Mouse (Mus musculus) gastrocnemius, postnatal 14 days (tissue): ENCODE results near the gene Mta2. TPM values are rescaled to one million over a fixed set of nuclear protein-coding genes. Genes with fewer than 3 reads are reported as not detected.
"Not testable (repeated sequence)": the region's sequence is repeated elsewhere in the genome, so short reads cannot be mapped to it uniquely, and the experiment has no call there.

Source experiments
- DNase-seq: peaks from one replicate; pipeline ENCODE4 v3.0.0; 2021; ENCODE audit warnings: mixed read lengths
- intact Hi-C: fragments of 180-260 bp; cut with DNase I; formaldehyde crosslinking; loops from one replicate; pipeline ENCODE4 v1.15.1; 2025; ENCODE audit warnings: low total_unique reads
- total RNA-seq, 2 experiments: library from RNA; stranded (reverse); gene quantifications; 2 replicates each; pipeline ENCODE4 v1.2.3; 2021

The Mta2 gene
- total RNA-seq, 2 experiments from 2014 or later = 27.4 to 27.9 TPM

DNA sequence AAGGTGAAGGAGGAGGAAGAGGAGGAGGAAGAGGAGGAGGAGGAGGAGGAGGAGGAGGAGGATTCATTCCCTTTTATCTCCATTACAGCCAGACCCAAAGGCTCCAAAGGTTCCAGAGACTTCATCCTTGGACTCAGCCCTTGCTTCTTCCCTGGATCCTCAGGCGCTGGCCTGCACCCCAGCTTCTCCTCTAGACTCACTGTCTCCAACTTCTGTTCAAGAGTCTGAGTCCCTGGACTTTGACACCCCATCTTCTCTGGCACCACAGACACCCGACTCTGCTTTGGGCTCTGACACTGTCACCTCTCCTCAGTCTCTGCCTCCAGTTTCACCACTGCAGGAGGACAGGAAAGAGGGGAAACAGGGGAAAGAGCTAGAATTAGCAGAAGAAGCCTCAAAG, 20.6 kb downstream of the Mta2 start:
- DNase-seq = no peak
- intact Hi-C loops = loop anchor here (5.0 kb wide), 1 partner anchor 115 kb away; no protein-coding TSS in a partner anchor

DNA sequence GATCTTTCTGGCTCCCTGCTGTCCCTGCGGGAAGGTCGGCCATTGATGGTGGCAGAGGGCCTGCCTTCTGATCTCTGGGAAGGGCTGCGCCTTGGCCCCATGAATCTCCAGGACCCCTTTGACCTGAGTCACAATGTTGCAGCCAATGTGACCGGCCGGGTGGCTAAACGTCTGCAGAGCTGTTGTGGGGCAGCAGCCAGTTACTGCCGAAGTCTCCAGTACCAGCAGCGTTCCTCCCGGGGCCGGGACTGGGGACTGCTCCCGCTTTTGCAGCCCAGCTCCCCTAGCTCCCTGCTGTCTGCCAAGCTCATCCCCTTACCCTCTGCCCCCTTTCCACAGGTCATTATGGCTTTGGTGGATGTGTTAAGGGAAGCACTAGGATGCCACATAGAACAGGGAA, 23.4 kb downstream of the Mta2 start:
- intact Hi-C loops = no loop called here
- DNase-seq = no peak

DNA sequence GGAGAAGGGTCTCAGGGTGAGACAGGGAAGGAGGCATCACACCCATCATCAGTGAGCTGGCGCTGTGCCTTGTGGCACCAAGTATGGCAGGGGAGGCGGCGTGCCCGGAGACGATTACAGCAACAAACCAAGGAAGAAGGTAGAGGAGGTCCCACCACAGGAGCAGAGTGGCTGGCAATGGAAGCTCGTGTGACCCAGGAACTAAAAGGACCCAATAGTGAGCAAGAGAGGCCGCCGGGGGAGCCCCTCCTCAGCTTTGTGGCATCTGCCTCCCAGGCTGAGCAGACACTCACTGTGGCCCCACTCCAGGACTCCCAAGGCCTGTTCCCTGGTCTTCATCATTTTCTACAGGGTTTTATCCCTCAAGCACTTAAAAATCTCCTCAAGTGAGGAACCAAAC, 24.1 kb downstream of the Mta2 start:
- intact Hi-C loops = no loop called here
- peak; percentile 47 for DNase-seq

DNA sequence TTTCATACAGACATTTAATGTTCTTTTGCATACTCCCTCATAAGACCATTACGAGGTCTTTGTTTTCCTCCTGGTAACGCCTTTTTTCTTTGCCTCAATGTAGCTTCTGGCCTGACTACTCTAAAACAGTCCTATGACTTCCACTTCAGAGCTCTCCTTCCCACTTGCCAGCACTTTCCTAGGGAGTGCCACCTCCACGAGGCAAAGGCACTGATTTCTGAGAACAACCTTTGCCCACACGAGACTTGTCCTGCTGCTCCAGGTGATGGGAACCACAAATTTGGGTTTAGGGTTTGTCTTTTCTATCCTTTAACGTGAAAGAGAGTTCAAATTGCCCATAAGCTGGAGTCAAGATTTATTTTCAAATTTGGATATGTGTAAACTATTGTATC, 24.5 kb downstream of the Mta2 start:
- intact Hi-C loops = no loop called here
- DNase-seq = no peak

DNA sequence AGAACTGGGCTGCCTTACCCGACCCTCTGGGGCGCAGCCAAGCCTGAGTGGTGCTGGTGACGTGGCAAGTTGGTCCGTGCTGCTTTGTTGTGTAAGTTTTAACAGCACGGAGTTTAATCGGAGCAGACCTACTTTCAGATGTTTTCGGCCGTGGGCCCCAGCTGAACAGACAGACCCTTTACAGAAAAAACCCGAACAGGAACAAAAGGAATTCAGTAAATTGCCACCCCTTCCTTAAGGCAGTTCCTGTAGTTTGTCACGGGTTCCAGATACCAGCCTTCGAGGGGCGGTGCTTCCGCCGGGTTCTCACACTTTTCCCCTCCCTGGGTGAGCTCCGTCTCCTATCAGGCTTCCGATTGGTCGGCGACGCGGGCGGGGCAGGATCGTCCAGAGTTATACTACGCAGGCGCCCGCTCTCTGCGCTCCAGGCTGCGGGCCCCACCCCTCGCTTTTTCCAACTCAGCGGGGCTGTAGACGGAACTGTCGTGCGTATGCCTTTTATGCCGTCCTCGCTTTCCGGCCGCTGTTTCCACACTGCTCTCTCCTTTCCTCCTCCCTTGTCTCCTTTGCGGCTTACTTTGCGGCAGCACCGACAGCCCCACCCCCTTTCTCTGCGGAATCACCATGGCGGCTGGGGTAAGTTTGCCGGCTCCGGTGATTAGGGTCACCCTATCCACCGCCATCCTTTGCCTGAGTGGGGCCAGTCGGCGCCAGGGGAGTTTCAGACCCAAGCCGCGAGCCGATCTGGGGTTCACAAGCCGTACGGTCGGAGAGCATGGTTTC, 25.1 kb downstream of the Mta2 start, which contains the start of gene Eef1g:
TSS of gene Eef1g (plus strand) at position 452 of the 783 bp plus-strand sequence.
- peak; percentile 99 for DNase-seq
- intact Hi-C loops = no loop called here

DNA sequence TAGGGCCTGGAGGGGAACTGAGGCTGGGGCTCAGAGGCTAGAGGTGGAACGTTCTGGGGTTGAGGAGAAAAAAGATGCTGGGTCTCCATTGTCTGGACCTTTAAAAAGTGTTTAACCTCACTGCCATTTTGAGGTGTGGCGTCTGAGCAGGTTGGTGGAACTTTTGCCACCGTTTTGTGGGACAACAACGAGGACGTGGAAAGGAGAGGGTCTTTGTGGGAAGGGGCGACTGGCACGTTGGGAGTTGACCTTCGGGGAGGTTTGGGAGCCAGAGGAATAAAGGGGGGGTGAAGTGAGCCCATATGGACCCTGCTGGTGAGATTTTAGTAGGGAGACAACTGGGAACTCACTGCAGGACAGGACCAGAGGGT, 25.7 kb downstream of the Mta2 start:
- intact Hi-C loops = no loop called here
- DNase-seq = no peak

DNA sequence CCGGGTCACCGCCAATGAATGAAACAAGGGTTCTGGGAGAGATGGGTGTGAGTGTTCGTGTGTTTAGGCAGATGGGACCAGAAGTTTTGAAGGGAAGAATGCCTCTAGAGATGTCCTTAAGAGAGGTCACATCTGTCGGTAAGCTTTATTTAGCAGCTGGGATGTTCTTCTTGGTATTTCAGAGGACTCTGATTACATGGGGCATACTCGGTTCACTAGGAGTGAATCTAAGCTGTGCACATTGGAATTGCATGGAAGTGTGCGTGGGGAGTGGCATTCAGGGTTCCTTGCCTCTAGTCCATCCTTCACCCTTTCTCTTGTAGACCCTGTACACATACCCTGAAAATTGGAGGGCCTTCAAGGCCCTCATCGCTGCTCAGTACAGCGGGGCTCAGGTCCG, 26.2 kb downstream of the Mta2 start:
- DNase-seq = no peak
- intact Hi-C loops = no loop called here

DNA sequence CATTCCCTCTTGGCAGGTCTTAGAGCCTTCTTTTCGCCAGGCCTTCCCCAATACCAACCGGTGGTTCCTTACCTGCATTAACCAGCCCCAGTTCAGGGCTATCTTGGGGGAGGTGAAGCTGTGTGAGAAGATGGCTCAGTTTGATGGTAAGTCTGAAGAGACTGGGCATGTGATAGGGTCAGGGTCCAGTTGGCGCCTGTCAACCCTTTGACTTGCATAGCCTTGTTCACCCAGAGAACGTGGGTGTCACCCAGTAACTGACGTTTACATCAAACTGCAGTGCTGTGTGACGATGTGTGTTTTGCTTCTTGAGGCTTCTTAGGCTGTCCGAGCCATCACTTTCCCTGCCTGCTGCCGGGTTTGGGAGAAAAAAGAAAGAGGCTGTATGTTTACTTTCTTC, 30.8 kb downstream of the Mta2 start:
- intact Hi-C loops, DNase-seq: not testable (repeated sequence)

DNA sequence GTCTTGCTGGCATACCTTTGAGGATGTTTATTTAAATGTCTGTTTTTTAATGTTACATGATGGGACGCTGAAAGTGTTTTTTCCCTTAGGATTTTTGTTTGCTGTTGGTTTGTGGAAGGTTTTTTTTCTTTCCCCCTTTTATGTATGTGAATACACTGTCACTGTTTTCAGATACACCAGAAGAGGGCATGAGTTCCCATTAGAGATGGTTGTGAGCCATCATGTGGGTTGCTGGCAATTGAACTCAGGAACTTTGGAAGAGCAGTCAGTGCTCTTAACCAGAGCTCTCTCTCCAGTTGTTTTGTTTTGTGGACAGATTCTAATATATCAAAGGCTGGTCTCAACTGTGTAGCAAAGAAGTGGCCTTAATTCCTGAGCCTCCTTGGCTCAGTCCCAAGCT, 33.0 kb downstream of the Mta2 start:
- intact Hi-C loops = loop anchor here (5.0 kb wide), 1 partner anchor 108 kb away; no protein-coding TSS in a partner anchor
- DNase-seq = no peak

DNA sequence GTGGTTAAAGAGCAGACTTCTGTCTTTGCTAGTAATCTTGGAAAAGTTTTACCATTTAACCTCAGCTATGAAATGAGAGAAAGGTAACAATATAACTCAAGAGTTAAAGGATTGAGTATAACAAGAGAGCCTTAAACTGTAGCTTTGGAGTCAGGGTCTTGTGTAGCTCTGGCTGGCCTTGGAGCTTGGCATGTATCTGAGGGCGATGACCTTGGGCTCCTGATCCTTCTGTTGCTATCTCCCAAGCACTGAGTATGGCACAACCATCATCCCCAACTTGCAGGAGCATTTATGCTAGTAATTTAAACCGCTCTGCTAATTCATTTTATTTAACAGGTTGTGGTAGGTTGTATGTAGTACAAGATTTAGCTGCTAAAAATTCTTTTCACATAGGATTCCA, 33.8 kb downstream of the Mta2 start:
- intact Hi-C loops = loop anchor here (5.0 kb wide), 1 partner anchor 107 kb away; no protein-coding TSS in a partner anchor
- DNase-seq = no peak

DNA sequence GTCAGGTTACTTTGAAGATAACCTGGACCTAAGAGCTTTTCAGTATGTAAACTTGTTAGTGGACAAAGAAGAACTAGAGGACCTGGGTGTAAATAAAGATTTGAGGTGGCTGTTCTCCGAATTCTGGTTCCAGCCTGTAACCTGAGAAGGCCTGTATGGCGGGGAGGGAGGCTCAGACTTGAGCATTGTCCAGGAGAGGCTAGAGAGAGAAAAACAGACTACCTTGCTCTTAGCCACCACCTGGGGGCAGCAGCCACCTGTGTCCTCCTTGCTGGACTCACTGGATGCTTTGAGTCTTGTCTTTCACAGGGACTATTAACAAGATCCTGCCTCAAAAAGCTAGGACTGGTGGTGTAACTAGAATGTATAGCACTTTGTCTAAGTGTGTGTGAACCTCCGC, 34.9 kb downstream of the Mta2 start:
- intact Hi-C loops = loop anchor here (5.0 kb wide), 1 partner anchor 106 kb away; no protein-coding TSS in a partner anchor
- DNase-seq = peak; percentile 63

DNA sequence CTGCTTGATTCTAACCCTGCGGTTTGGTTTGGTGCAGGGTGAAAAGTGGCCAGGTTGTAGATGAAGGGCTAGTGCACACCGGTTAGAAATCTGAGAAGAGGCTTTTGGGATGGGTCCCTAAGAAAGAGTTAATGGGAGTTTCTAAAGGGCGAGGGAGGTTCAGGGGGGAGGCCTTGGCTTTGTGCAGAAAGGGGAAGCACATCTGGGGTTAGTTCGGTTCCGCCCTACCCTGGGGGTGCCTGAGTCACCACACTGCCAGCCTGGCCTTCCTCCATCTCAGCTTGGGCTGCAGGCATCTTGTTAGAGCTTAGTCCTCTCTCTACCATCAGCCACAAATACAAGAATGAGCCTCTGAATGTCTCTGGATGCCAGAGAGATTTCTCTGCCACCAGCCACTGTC, 39.1 kb downstream of the Mta2 start:
- peak; percentile 57 for DNase-seq
- intact Hi-C loops = no loop called here

DNA sequence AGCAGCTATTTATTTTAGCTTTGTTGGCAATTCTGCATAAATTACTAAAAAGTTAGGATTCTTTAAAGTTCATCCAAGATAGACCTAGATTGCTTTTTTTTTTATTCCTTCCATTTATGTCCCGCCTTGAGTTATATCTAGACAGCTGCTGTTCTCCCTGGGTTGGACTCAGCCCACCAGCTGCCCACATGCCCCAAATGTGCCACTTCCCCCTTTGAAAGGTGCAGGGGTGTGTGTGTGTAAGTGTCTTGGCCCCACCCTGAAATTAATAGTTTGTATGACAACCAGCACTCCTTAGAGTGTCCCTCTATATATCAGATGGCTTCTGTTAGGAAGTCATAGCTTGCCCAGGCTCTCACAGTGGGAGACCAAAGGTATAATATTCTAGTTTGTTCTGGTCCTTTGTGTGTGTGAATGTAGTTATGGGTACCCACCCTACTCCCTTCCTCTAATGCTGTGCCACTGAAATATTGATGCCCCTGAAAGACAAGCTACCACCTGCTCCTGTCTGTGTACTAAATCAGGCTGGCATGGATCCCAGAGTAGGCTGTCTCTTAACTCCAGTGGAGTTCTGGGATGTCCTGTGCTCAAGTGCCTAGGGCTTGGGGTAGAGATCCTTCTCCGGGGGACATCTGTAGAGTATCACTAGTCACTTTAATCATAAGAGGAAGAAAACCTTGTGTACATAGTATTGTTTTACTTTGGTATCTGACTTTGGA, 39.9 kb downstream of the Mta2 start:
- DNase-seq = peak; percentile 68
- intact Hi-C loops = no loop called here

DNA sequence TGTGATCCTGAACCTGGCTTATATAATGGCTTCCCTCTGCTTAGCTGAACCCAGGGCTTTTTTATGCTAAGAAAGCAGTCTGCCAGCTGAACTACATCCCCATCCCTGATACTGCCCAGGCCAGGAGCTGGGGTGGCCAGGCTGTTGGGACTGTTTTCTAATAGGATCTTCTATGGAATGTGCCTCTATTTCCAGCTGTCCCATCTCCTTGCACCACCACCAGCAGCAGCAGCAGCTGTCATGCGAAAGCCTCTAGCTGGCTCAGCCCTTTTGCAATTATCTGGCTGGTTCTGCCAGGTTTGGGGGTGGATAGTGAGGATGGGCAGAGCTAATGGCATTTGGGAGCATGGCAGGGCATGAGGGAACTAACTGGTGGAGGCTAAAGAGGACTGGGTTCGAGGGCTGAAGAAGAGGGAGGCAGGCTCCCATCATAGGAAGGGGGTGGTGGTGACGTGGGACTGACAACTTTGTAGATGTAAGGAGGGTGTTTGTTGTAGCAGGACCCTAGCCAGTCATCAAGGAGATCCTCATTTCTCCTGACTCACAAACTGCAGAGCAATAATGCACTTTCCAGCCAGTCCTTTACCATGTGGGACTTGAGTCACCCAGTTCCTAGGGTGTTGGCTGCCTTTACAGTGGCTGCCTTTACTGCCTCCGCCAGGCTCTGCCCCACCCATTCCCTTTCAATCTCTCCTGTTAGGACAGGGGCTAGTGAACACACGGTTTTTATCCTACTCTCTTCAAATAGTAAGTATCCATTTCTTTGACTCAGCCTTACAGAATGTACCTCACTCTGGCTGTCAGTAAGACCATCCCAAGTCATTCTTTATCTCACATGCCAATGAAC, 40.9 kb downstream of the Mta2 start:
- intact Hi-C loops = no loop called here
- DNase-seq = peak; percentile 50

DNA sequence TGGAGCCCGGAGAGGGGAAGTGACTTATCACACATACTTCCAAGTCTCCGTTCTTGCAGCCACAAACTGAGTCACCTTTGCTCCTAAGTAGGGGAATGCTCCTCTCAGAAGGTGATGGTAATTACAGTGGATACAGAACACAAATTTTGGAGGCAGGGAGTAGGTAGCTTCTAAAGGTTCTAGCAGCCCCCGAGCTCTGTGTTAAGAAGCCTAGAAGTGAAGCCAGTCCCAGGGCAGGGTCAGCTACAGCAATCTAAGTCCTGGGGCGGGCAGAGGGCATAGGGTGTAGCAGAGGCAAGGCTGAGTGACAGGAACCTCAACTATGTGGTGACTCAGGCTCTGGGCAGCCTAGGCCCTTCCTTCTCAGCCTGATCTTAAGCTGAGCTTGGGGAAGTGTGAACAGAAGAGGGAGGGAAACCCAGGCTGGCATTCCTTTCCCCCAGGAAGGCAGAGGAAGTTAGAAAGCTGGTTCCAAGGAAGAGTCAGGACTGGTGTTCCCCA, 41.5 kb downstream of the Mta2 start:
- intact Hi-C loops = no loop called here
- peak; percentile 56 for DNase-seq

DNA sequence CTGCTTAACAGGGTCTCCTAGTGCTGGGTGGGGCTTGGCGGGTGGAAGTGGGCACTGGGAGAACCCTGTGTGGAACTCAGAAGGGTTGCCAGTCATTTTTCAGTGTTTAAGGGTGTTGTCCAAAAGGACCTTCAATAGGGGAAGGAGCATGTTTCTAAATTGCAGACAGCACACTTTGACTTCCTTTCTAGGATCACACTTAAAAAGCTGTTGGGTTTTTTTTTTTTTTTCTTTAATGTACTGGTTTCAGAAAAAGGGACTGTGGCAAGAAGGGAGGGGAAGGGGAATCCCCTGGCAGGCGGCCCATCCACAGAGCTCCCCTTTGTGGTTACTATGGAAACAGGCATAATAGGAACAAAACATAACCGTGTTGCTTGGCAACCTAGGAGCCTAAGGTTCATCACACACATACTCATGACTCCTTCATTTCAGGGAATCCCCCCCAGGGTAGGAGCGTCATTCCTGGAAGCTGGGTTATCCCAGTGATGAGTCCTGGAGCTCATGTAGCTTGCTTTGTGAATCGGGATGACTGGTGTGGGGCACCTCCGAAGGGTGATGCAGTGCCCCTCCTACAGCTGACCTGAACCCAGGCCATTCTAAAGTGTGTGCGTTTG, 42.7 kb downstream of the Mta2 start:
- intact Hi-C loops = no loop called here

DNA sequence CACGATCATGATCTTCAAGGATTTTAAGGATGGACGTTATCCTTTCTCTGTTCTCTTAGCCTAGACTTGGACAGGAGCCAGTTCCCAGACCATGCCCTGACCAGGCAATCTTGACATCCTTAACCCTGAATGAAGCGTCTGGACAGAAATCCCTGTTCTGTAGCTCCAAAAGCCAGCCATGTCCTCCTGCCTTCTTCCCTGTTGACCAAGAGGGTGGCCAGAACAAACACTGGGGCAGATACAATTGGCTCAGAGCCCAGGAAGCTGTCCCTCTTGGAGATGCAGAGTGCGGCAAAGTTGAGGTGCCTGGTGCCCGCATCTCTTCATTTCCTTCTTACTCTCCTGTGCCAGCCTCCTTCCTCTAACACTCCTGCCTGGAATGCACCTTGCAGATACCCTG, 44.2 kb downstream of the Mta2 start:
- no peak for DNase-seq
- intact Hi-C loops = no loop called here

More for the DNA sequence above, 42.7 kb downstream of the Mta2 start:
- DNase-seq = peak; percentile 79

DNA sequence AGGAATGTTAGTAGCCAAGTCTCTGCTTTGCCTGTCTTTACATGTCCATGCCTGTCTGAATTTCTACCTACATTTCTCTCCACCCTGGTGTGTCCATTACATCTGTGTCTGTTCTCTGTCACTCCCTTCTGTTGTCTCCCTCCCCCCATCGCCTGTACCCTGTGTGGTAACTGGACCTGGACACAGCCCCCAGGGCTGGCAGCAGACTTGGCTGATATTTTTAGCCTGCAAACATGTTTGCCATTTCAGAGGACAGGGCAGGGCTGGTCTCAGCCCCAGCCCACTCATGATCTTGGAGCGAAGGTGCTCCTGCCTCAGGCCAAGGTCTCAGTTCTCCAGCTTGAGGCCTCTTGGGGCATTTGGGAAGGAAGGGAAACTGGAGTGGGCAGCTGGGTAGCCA, 46.1 kb downstream of the Mta2 start:
- intact Hi-C loops = no loop called here
- peak; percentile 61 for DNase-seq

DNA sequence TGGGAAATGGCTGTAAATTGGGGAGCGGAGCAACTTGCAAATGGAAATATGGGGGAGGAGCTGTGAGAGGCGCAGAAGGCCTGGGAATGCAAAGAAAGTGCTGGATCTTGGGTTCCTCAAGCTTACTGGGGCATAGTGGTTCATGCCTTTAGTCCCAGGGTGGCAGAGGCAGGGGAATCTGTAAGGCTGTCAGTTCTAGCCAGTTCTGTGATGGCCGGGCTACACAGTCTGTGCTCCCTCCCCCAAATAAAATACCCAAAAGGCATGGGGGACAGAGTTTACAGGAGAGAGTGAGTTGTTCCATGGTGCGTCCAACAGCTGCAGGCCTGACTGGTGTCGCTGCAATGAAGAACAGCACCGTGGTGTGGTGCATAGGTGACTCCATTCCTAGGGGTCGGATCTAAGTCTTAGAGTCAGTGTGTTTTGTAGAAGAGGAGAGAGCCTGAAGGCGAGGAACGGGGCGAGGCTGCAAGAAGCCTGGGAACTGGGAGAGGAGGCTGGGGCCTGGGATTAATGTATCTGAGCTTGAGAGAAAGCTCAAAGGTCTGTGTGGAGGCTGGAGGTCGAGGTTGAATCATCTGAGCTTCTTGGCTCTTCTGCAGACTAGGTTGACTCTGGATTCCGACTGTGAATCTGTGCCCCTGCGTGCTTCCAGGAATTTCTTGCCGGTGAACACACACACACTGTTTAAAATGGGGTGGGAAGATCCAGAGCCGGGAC, 46.8 kb downstream of the Mta2 start:
- intact Hi-C loops = no loop called here
- no peak for DNase-seq
